Mouse (Mus musculus) testis, adult 2 months (tissue): ENCODE measurements around the gene Nfrkb.

Source experiments
- CTCF ChIP-seq: fragments of 200-500 bp; IDR thresholded peaks from 2 replicates; pipeline ENCODE4 v1.5.1; 2012; ENCODE audit warnings: low read depth, mild to moderate bottlenecking, inconsistent platforms, low read length, moderate library complexity; ENCODE audit not compliant: control insufficient read depth, insufficient read depth, insufficient replicate concordance
- POLR2A ChIP-seq: fragments of 200-500 bp; IDR thresholded peaks from 2 replicates; pipeline ENCODE4 v1.6.1; 2012; ENCODE audit warnings: low read depth, mild to moderate bottlenecking, inconsistent platforms, low read length, moderate library complexity; ENCODE audit not compliant: control insufficient read depth

DNA sequence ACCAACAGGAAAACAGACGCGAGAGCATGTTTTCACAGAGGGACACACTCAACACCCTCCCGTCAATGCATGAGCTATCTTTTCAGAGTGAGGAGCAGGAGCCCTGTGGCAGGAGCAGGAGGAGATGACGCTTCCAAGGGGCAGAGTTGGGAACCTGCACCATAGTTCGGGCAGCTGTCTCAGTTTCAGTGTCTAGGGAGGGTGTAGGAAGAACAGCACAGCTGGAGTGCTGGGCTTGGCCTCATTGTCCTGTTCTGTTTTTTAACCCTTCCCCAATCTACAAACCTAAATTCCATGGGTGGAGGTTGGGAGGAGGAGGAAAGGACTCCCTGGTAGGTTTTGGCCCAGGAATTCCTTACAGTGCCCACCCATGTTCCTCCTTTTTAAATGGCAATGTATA, 52.8 kb downstream of the Nfrkb start:
- TF ChIP-seq POLR2A (no peak), CTCF (no peak)
